Mouse (Mus musculus): Measurements from ENCODE around the gene Fam214a. TPM values are rescaled to one million over a fixed set of nuclear protein-coding genes. Genes with fewer than 3 reads are reported as not detected.

Fam214a gene
- polyA plus RNA-seq (2021; fragmentation: Nextera tagmentation), result 8.2 and 8.4 TPM in 2 replicates
- long read RNA-seq, experiment 1, full-length matches to known transcripts, result 27 of 50 reads
- long read RNA-seq, experiment 1, partial matches to known transcripts, result 9 of 50 reads
- long read RNA-seq, experiment 1, other reads (novel, unspliced or antisense), result 14 of 50 reads
- long read RNA-seq, experiment 2, full-length matches to known transcripts, result 5 of 13 reads
- long read RNA-seq, experiment 2, partial matches to known transcripts, result 5 of 13 reads
- long read RNA-seq, experiment 2, other reads (novel, unspliced or antisense), result 3 of 13 reads

GRCm38 (mm10) chr9:74952756-74953247 lies at the start of gene Fam214a:
TSS of gene Fam214a (plus strand) at chr9:74952884.

GRCm38 (mm10) chr9:75037451-75038356 lies 85.0 kb downstream of the Fam214a start, which contains the start of gene Arpp19:
TSS of gene Arpp19 (plus strand) at chr9:75037614.

GRCm38 (mm10) chr9:75070457-75071028 lies 117.9 kb downstream of the Fam214a start, which contains the start of gene Myo5a:
TSS of gene Myo5a (plus strand) at chr9:75071015.

Other genes with a start within 250 kb of the Fam214a start
- 0.04 TPM in 1 of 2 replicates, not detected in the other for gene Onecut1, start 91.0 kb upstream of the Fam214a start, polyA plus RNA-seq (2021; fragmentation: Nextera tagmentation)
- gene Arpp19, start 84.7 kb downstream of the Fam214a start, polyA plus RNA-seq (2021; fragmentation: Nextera tagmentation), result 468 and 500 TPM in 2 replicates
- 32.9 and 39.5 TPM in 2 replicates for gene Myo5a, start 118.1 kb downstream of the Fam214a start, polyA plus RNA-seq (2021; fragmentation: Nextera tagmentation)

Data from left cerebral cortex, adult 6 months (tissue).